Mouse (Mus musculus) forebrain, embryonic 14.5 days (tissue): ENCODE measurements around the gene Mical1. TPM values are rescaled to one million over a fixed set of nuclear protein-coding genes. Genes with fewer than 3 reads are reported as not detected.

Experiments
- ATAC-seq: fragments of 200-750 bp; cut with Nextera tagmentation; 2 replicates; pipeline ENCODE4 v1.8.0; 2017; ENCODE audit warnings: mild to moderate bottlenecking, moderate library complexity
- DNase-seq: peaks from one replicate; pipeline ENCODE4 v3.0.0-alpha.2; 2015; ENCODE audit warnings: low spot score
- H3K27ac ChIP-seq: fragments of 300-500 bp; sonication (generic); 2 replicates; pipeline ENCODE4 v1.5.1; 2014; ENCODE audit warnings: low read depth, mild to moderate bottlenecking, control low read depth, low read length, moderate library complexity
- H3K27me3 ChIP-seq: fragments of 300-500 bp; sonication (generic); replicated peaks from 2 replicates; pipeline ENCODE4 v1.6.1; 2014; ENCODE audit warnings: low read length, control low read depth, mixed read lengths; ENCODE audit not compliant: control insufficient read depth, insufficient read depth
- H3K36me3 ChIP-seq: fragments of 300-500 bp; sonication (generic); 2 replicates; pipeline ENCODE4 v1.6.1; 2014; ENCODE audit warnings: low read length, control low read depth; ENCODE audit not compliant: control insufficient read depth, insufficient read depth
- H3K4me1 ChIP-seq: fragments of 300-500 bp; sonication (generic); 2 replicates; pipeline ENCODE4 v1.6.1; 2014; ENCODE audit warnings: antibody characterized with exemption, low read length, control low read depth; ENCODE audit not compliant: control insufficient read depth, insufficient read depth
- H3K4me2 ChIP-seq: fragments of 300-500 bp; sonication (generic); 2 replicates; pipeline ENCODE4 v1.6.1; 2014; ENCODE audit warnings: mild to moderate bottlenecking, control low read depth, low read length
- H3K4me3 ChIP-seq: fragments of 300-500 bp; sonication (generic); 2 replicates; pipeline ENCODE4 v1.5.1; 2014; ENCODE audit warnings: low read depth, low read length, control low read depth
- H3K9ac ChIP-seq: fragments of 300-500 bp; sonication (generic); 2 replicates; pipeline ENCODE4 v1.6.1; 2014; ENCODE audit warnings: mild to moderate bottlenecking, low read length, control low read depth, moderate library complexity
- H3K9me3 ChIP-seq: fragments of 300-500 bp; sonication (generic); replicated peaks from 2 replicates; pipeline ENCODE4 v1.6.1; 2016; ENCODE audit warnings: low read length, control low read depth, mixed read lengths; ENCODE audit not compliant: control insufficient read depth
- WGBS: fragments of 180-500 bp; shearing (Covaris S2); extraction: QIAGEN DNeasy Blood & Tissue Kit; methylation state at CpG from one replicate; pipeline ENCODE4 v1.1.7; 2014; 5-methylcytosine and 5-hydroxymethylcytosine counted together
- polyA plus RNA-seq: library from polyadenylated mRNA; unstranded; fragments of >200 nt; fragmentation: Nextera tagmentation; extraction: Ambion mirVana; gene quantifications from 2 replicates; pipeline ENCODE4 v1.2.1, GENCODE M21; 2014

The Mical1 gene
- polyA plus RNA-seq, 1 experiment from 2014 or later = 24.9 TPM

GRCm38 (mm10) chr10:41525696-41526095, 49.6 kb downstream of the Mical1 start:
- Histone ChIP-seq H3K27ac (no peak overlapping the region), H3K9me3 (no peaks in the 10 kb centered on the region), H3K4me1 (peaks cover 16% of the 10 kb centered on the region), H3K36me3 (peaks cover 55% of the 10 kb centered on the region), H3K9ac (no peak overlapping the region), H3K4me3 (no peak overlapping the region), H3K4me2 (no peak overlapping the region), H3K27me3 (no peaks in the 10 kb centered on the region)
- ATAC-seq = no peak
- no peak for DNase-seq
- 76% methylated on average over 1 of the region's 1 CpGs for WGBS

DNA sequence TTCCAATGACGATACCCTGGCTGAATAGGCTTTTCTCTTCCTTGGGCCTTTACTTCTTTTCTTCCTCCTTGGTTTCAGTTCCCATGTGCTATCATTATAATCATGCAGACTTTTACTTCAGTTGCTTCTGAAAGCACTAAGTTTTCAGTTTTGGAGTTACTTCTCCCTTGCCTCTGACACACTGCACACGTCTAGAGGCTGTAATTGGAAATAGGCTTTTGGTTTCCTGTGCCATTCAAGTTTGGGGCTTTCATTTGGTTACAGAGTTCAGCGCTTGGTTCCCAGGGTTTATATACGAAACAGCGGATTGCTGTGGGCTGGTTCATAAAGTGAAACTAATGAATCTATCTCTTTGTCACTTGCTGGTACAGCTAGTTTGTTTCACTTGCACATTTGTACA, 53.9 kb downstream of the Mical1 start:
- Histone ChIP-seq H3K36me3 (peaks cover 67% of the 10 kb centered on the region), H3K9ac (no peak overlapping the region), H3K9me3 (no peaks in the 10 kb centered on the region), H3K27me3 (no peaks in the 10 kb centered on the region), H3K4me1 (no peaks in the 10 kb centered on the region), H3K27ac (no peak overlapping the region), H3K4me2 (no peak overlapping the region), H3K4me3 (no peak overlapping the region)
- DNase-seq = no peak
- ATAC-seq = no peak
- WGBS = 88% methylated on average over 5 of the region's 5 CpGs

GRCm38 (mm10) chr10:41535991-41536390, 59.9 kb downstream of the Mical1 start:
- Histone ChIP-seq H3K4me3 (no peak overlapping the region), H3K27ac (no peak overlapping the region), H3K9ac (no peak overlapping the region), H3K9me3 (no peaks in the 10 kb centered on the region), H3K36me3 (peaks cover 29% of the 10 kb centered on the region), H3K4me1 (no peaks in the 10 kb centered on the region), H3K4me2 (no peak overlapping the region), H3K27me3 (no peaks in the 10 kb centered on the region)
- no peak for ATAC-seq
- WGBS = 83% methylated on average over 2 of the region's 2 CpGs
- no peak for DNase-seq

Other genes with a start within 250 kb of the Mical1 start
- gene Fig4, start 173.1 kb upstream of the Mical1 start, polyA plus RNA-seq = 33.7 and 36.2 TPM in 2 replicates
- 0.13 and 0.14 TPM in 2 replicates for gene Ak9, start 172.3 kb upstream of the Mical1 start, polyA plus RNA-seq
- gene Zbtb24, start 25.9 kb upstream of the Mical1 start, polyA plus RNA-seq = 18.8 and 22.9 TPM in 2 replicates
- 37.0 and 40.7 TPM in 2 replicates for gene Smpd2, start 14.1 kb downstream of the Mical1 start, polyA plus RNA-seq
- 2.0 and 2.7 TPM in 2 replicates for gene Ppil6, start 14.1 kb downstream of the Mical1 start, polyA plus RNA-seq
- gene Cd164, start 43.1 kb downstream of the Mical1 start, polyA plus RNA-seq = 84.8 and 89.1 TPM in 2 replicates
- gene Ccdc162, start 240.3 kb downstream of the Mical1 start, polyA plus RNA-seq = 0.51 and 0.66 TPM in 2 replicates